Mouse (Mus musculus): ENCODE results near the gene Supt7l.

DNA sequence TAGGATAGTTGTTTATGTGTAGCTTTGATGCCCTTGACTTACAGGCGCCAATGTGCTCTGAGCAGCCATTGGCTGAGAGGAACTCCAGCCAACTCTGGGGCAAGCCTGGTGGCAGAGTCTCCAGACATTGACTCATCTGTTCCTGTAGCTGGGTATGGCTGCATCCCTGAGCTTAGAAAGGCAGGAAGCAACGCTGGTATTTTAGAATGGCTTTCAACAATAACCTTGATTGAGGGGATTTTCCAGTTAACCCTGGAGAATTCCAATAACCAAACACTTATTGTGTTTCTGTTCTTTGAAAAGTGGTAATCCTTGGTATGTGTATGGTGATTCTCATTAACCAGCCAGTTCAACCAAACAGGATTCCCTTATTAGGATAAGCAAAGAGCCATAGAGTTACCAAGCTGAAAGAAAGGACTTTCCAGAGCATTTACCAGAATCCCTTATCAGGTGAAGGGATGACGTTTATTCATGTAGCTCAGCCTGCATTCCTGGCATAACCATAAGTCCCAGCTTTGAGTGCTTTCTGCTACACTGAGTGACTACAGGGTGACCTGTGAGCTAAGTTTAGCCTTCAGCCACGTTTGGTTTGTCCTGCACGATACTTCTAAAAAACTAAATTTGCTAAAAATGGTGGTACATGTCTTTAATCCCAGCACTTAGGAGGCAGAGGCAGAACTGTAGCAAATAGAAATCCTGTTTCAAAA is 40.5 kb upstream of the Supt7l start:
- TF ChIP-seq POLR2A (IDR thresholded peaks at IDR 0.05; ENCODE audit: borderline replicate concordance, extremely low read depth, low read depth, low read length), result no peak
- no peak for TF ChIP-seq CTCF (IDR thresholded peaks at IDR 0.05; ENCODE audit: insufficient read depth, low read length)

Measured in lung, adult 2 months (tissue).